Mouse (Mus musculus): ENCODE measurements around the gene Magoh. TPM values are rescaled to one million over a fixed set of nuclear protein-coding genes. Genes with fewer than 3 reads are reported as not detected.
A peak's percentile ranks its signal among the peaks of the same experiment; 100 is the strongest.

Gene Magoh
- polyA plus RNA-seq, 1 experiment from 2014 or later, result 58.5 TPM

GRCm38 (mm10) chr4:107904252-107904651, 24.7 kb downstream of the Magoh start:
- peak; percentile 8; the same call in 1 of the 2 replicates for ATAC-seq (ENCODE audit: low read depth)
- H3K9ac ChIP-seq (ENCODE audit: low read depth, low read length), result no peak overlapping the region
- no peak overlapping the region for H3K4me2 ChIP-seq (ENCODE audit: low read depth, low read length)
- H3K9me3 ChIP-seq (replicated peaks; ENCODE audit: control insufficient read depth, low read length), result no peaks in the 10 kb centered on the region
- no peak overlapping the region for H3K4me3 ChIP-seq (ENCODE audit: low read depth, low read length)
- H3K36me3 ChIP-seq (ENCODE audit: control insufficient read depth, insufficient read depth), result peaks cover 25% of the 10 kb centered on the region
- H3K27me3 ChIP-seq (ENCODE audit: control insufficient read depth, insufficient read depth, low read depth, low read length), result no peaks in the 10 kb centered on the region
- 26% methylated on average over 10 of the region's 10 CpGs for WGBS (ENCODE audit: insufficient replicate concordance)
- H3K4me1 ChIP-seq (ENCODE audit: control insufficient read depth, low read depth, low read length), result no peaks in the 10 kb centered on the region; the same call in 1 of the 2 replicates
- H3K27ac ChIP-seq (ENCODE audit: low read length), result no peak overlapping the region

DNA sequence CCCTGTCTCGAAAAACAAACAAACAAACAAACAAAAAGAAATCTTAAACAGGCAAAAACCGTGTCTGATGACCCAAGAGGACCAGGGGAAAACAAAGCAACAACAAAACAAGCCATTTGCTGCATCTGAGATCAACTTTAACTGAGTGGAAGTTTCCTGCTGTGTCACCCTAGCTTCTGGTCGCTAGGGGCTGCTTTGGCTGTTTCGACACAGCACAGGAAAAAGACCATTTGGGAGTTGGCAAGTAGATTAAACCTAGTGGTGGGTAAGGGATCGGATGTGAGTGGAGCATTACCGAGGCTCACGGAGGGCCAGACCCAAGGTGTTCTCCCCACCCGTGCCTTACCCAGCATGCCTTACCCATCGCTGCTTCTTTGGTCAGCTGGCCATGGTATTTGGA, 27.0 kb downstream of the Magoh start:
- Histone ChIP-seq H3K36me3 (ENCODE audit: control insufficient read depth, insufficient read depth) (peaks cover 25% of the 10 kb centered on the region), H3K4me1 (ENCODE audit: control insufficient read depth, low read depth, low read length) (no peaks in the 10 kb centered on the region), H3K4me2 (ENCODE audit: low read depth, low read length) (no peak overlapping the region), H3K9me3 (replicated peaks; ENCODE audit: control insufficient read depth, low read length) (no peaks in the 10 kb centered on the region), H3K27ac (ENCODE audit: low read length) (no peak overlapping the region), H3K4me3 (ENCODE audit: low read depth, low read length) (no peak overlapping the region), H3K9ac (ENCODE audit: low read depth, low read length) (no peak overlapping the region), H3K27me3 (ENCODE audit: control insufficient read depth, insufficient read depth, low read depth, low read length) (no peaks in the 10 kb centered on the region)
- 69% methylated on average over 9 of the region's 9 CpGs for WGBS (ENCODE audit: insufficient replicate concordance)
- ATAC-seq (ENCODE audit: low read depth), result no peak

GRCm38 (mm10) chr4:107910020-107910419, 30.5 kb downstream of the Magoh start:
- Histone ChIP-seq H3K4me1 (ENCODE audit: control insufficient read depth, low read depth, low read length) (no peaks in the 10 kb centered on the region), H3K9me3 (replicated peaks; ENCODE audit: control insufficient read depth, low read length) (no peaks in the 10 kb centered on the region), H3K4me3 (ENCODE audit: low read depth, low read length) (no peak overlapping the region), H3K36me3 (ENCODE audit: control insufficient read depth, insufficient read depth) (peaks cover 38% of the 10 kb centered on the region), H3K4me2 (ENCODE audit: low read depth, low read length) (no peak overlapping the region), H3K27ac (ENCODE audit: low read length) (no peak overlapping the region), H3K27me3 (ENCODE audit: control insufficient read depth, insufficient read depth, low read depth, low read length) (no peaks in the 10 kb centered on the region), H3K9ac (ENCODE audit: low read depth, low read length) (no peak overlapping the region)
- 82% methylated on average over 4 of the region's 4 CpGs for WGBS (ENCODE audit: insufficient replicate concordance)
- ATAC-seq (ENCODE audit: low read depth), result no peak

GRCm38 (mm10) chr4:107920336-107920735, 40.8 kb downstream of the Magoh start:
- Histone ChIP-seq H3K4me1 (ENCODE audit: control insufficient read depth, low read depth, low read length) (peaks cover 30% of the 10 kb centered on the region), H3K27ac (ENCODE audit: low read length) (no peak overlapping the region), H3K9me3 (replicated peaks; ENCODE audit: control insufficient read depth, low read length) (no peaks in the 10 kb centered on the region), H3K4me3 (ENCODE audit: low read depth, low read length) (no peak overlapping the region), H3K27me3 (ENCODE audit: control insufficient read depth, insufficient read depth, low read depth, low read length) (no peaks in the 10 kb centered on the region), H3K36me3 (ENCODE audit: control insufficient read depth, insufficient read depth) (no peaks in the 10 kb centered on the region), H3K9ac (ENCODE audit: low read depth, low read length) (no peak overlapping the region), H3K4me2 (ENCODE audit: low read depth, low read length) (no peak overlapping the region)
- WGBS (ENCODE audit: insufficient replicate concordance), result 74% methylated on average over 2 of the region's 2 CpGs
- ATAC-seq (ENCODE audit: low read depth), result no peak

GRCm38 (mm10) chr4:107921152-107921695, 41.7 kb downstream of the Magoh start:
- H3K27ac ChIP-seq (ENCODE audit: low read length), result peak overlapping the region; percentile 87

GRCm38 (mm10) chr4:107921952-107922351, 42.4 kb downstream of the Magoh start:
- peaks cover 30% of the 10 kb centered on the region for H3K4me1 ChIP-seq (ENCODE audit: control insufficient read depth, low read depth, low read length)
- peak; percentile 45 for ATAC-seq (ENCODE audit: low read depth)
- peak overlapping the region; percentile 94 for H3K9ac ChIP-seq (ENCODE audit: low read depth, low read length)
- 20% methylated on average over 4 of the region's 4 CpGs for WGBS (ENCODE audit: insufficient replicate concordance)
- no peaks in the 10 kb centered on the region for H3K27me3 ChIP-seq (ENCODE audit: control insufficient read depth, insufficient read depth, low read depth, low read length)
- H3K4me2 ChIP-seq (ENCODE audit: low read depth, low read length), result peak overlapping the region; percentile 87
- H3K4me3 ChIP-seq (ENCODE audit: low read depth, low read length), result peak overlapping the region; percentile 91
- peak overlapping the region; percentile 87 for H3K27ac ChIP-seq (ENCODE audit: low read length)
- no peaks in the 10 kb centered on the region for H3K36me3 ChIP-seq (ENCODE audit: control insufficient read depth, insufficient read depth)
- H3K9me3 ChIP-seq (replicated peaks; ENCODE audit: control insufficient read depth, low read length), result no peaks in the 10 kb centered on the region

More at GRCm38 (mm10) chr4:107921152-107921695, 41.7 kb downstream of the Magoh start:
- Histone ChIP-seq H3K36me3 (ENCODE audit: control insufficient read depth, insufficient read depth) (no peaks in the 10 kb centered on the region), H3K4me3 (ENCODE audit: low read depth, low read length) (peak overlapping the region; percentile 91), H3K9ac (ENCODE audit: low read depth, low read length) (peak overlapping the region; percentile 94), H3K4me2 (ENCODE audit: low read depth, low read length) (peak overlapping the region; percentile 87), H3K4me1 (ENCODE audit: control insufficient read depth, low read depth, low read length) (peaks cover 30% of the 10 kb centered on the region), H3K9me3 (replicated peaks; ENCODE audit: control insufficient read depth, low read length) (no peaks in the 10 kb centered on the region), H3K27me3 (ENCODE audit: control insufficient read depth, insufficient read depth, low read depth, low read length) (no peaks in the 10 kb centered on the region)
- peak; percentile 13; the same call in 1 of the 2 replicates for ATAC-seq (ENCODE audit: low read depth)
- 59% methylated on average over 8 of the region's 8 CpGs for WGBS (ENCODE audit: insufficient replicate concordance)

GRCm38 (mm10) chr4:107923145-107923802, 43.7 kb downstream of the Magoh start, which contains the start of gene Cpt2:
Gene Cpt2, minus strand, starts transcription at chr4:107923610.
- H3K27me3 ChIP-seq (ENCODE audit: control insufficient read depth, insufficient read depth, low read depth, low read length), result no peaks in the 10 kb centered on the region
- peak; percentile 92 for ATAC-seq (ENCODE audit: low read depth)
- under 1% methylated on average over 38 of the region's 38 CpGs for WGBS (ENCODE audit: insufficient replicate concordance)
- peak within 1 kb of the TSS; percentile 94 for H3K9ac ChIP-seq (ENCODE audit: low read depth, low read length)
- H3K9me3 ChIP-seq (replicated peaks; ENCODE audit: control insufficient read depth, low read length), result no peaks in the 10 kb centered on the region
- H3K4me3 ChIP-seq (ENCODE audit: low read depth, low read length), result peak within 1 kb of the TSS; percentile 91
- no peaks in the 10 kb centered on the region for H3K36me3 ChIP-seq (ENCODE audit: control insufficient read depth, insufficient read depth)
- peak within 1 kb of the TSS; percentile 87 for H3K4me2 ChIP-seq (ENCODE audit: low read depth, low read length)
- H3K4me1 ChIP-seq (ENCODE audit: control insufficient read depth, low read depth, low read length), result peaks cover 38% of the 10 kb centered on the region
- peak within 1 kb of the TSS; percentile 87 for H3K27ac ChIP-seq (ENCODE audit: low read length)

DNA sequence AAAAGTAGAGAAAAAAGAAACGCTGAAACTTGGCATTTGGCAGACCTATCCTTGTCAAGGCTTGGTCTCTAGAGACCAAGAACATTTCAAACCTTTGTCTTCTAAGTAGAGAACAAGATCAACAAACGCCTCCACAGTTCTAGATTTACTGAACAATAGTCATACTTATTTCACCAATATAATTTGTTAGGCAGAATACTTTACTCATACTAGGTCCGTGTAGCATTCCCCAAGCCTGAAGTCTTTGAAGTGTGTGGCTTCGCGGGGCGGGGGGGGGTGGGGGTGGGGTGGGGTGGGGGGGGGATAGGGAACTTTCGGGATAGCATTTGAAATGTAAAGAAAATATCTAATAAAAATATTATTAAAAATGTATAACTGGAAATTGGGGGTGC, 44.2 kb downstream of the Magoh start:
- Histone ChIP-seq H3K27ac (ENCODE audit: low read length) (peak overlapping the region; percentile 56; the same call in 1 of the 2 replicates), H3K4me1 (ENCODE audit: control insufficient read depth, low read depth, low read length) (peaks cover 43% of the 10 kb centered on the region), H3K9ac (ENCODE audit: low read depth, low read length) (peak overlapping the region; percentile 46)

DNA sequence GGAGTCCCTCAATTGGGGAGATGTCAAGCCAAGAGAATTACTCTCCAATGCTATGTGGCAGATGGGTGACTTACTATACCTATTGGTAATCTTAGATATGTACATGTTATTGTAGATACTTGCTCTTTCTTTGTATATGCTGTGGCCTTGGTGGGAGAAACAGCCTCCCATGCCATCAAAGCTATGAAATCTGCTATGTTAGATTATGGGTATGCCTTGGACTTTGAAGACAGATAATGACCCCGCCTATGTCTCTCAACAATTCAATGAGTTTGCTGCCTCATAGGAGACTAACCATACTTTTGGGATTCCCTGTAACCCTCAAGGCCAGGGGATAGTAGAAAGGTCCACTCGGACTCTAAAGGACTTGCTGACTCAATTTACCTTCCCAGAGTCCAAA, 48.7 kb downstream of the Magoh start:
- Histone ChIP-seq H3K9ac (ENCODE audit: low read depth, low read length) (no peak overlapping the region), H3K4me3 (ENCODE audit: low read depth, low read length) (no peak overlapping the region), H3K4me1 (ENCODE audit: control insufficient read depth, low read depth, low read length) (peaks cover 13% of the 10 kb centered on the region), H3K27me3 (ENCODE audit: control insufficient read depth, insufficient read depth, low read depth, low read length) (no peaks in the 10 kb centered on the region), H3K36me3 (ENCODE audit: control insufficient read depth, insufficient read depth) (no peaks in the 10 kb centered on the region), H3K27ac (ENCODE audit: low read length) (no peak overlapping the region), H3K4me2 (ENCODE audit: low read depth, low read length) (no peak overlapping the region), H3K9me3 (replicated peaks; ENCODE audit: control insufficient read depth, low read length) (no peaks in the 10 kb centered on the region)
- peak; percentile 12; the same call in 1 of the 2 replicates for ATAC-seq (ENCODE audit: low read depth)
- 27% methylated on average over 2 of the region's 2 CpGs for WGBS (ENCODE audit: insufficient replicate concordance)

More for the DNA sequence above, 44.2 kb downstream of the Magoh start:
- peak overlapping the region; percentile 87 for H3K4me2 ChIP-seq (ENCODE audit: low read depth, low read length)
- H3K36me3 ChIP-seq (ENCODE audit: control insufficient read depth, insufficient read depth), result no peaks in the 10 kb centered on the region
- no peak for ATAC-seq (ENCODE audit: low read depth)
- 38% methylated on average over 7 of the region's 7 CpGs for WGBS (ENCODE audit: insufficient replicate concordance)
- no peaks in the 10 kb centered on the region for H3K9me3 ChIP-seq (replicated peaks; ENCODE audit: control insufficient read depth, low read length)
- no peaks in the 10 kb centered on the region for H3K27me3 ChIP-seq (ENCODE audit: control insufficient read depth, insufficient read depth, low read depth, low read length)
- peak overlapping the region; percentile 91 for H3K4me3 ChIP-seq (ENCODE audit: low read depth, low read length)

All from liver, embryonic 16.5 days (tissue).